Mouse (Mus musculus): Measurements from ENCODE around the gene Sema3c.
A peak's percentile ranks its signal among the peaks of the same experiment; 100 is the strongest.

Gene Sema3c

GRCm38 (mm10) chr5:17648865-17649542 lies 74.9 kb downstream of the Sema3c start:
- no peak for DNase-seq

GRCm38 (mm10) chr5:17661223-17661622 lies 87.1 kb downstream of the Sema3c start:
- DNase-seq = no peak

- no peak for DNase-seq
Observed at GRCm38 (mm10) chr5:17671356-17671755, 97.3 kb downstream of the Sema3c start.

GRCm38 (mm10) chr5:17680862-17681261 lies 106.8 kb downstream of the Sema3c start:
- no peak for DNase-seq

GRCm38 (mm10) chr5:17689121-17689520 lies 115.0 kb downstream of the Sema3c start:
- DNase-seq = peak; percentile 22 to 33

GRCm38 (mm10) chr5:17689604-17690003 lies 115.5 kb downstream of the Sema3c start:
- peak; percentile 15 to 38 for DNase-seq

- no peak for DNase-seq
Observed at GRCm38 (mm10) chr5:17695366-17695765, 121.3 kb downstream of the Sema3c start.

GRCm38 (mm10) chr5:17698905-17699304 lies 124.8 kb downstream of the Sema3c start:
- no peak for DNase-seq

GRCm38 (mm10) chr5:17704160-17704559 lies 130.1 kb downstream of the Sema3c start:
- DNase-seq = peak in 1 of 2 experiments; percentile 4

GRCm38 (mm10) chr5:17707086-17707485 lies 133.0 kb downstream of the Sema3c start:
- DNase-seq = no peak

GRCm38 (mm10) chr5:17712374-17712773 lies 138.3 kb downstream of the Sema3c start:
- DNase-seq = no peak

GRCm38 (mm10) chr5:17715206-17715605 lies 141.1 kb downstream of the Sema3c start:
- DNase-seq = no peak

- no peak for DNase-seq
Observed at GRCm38 (mm10) chr5:17720011-17720410, 145.9 kb downstream of the Sema3c start.

GRCm38 (mm10) chr5:17724031-17724430 lies 149.9 kb downstream of the Sema3c start:
- no peak for DNase-seq

- no peak for DNase-seq
Observed at GRCm38 (mm10) chr5:17728047-17728446, 154.0 kb downstream of the Sema3c start.

- DNase-seq = peak in 1 of 2 experiments; percentile 19
Observed at GRCm38 (mm10) chr5:17739805-17740204, 165.7 kb downstream of the Sema3c start.

- no peak for DNase-seq
Observed at GRCm38 (mm10) chr5:17746520-17746919, 172.4 kb downstream of the Sema3c start.

GRCm38 (mm10) chr5:17747143-17747542 lies 173.1 kb downstream of the Sema3c start:
- peak in 1 of 2 experiments; percentile 7 for DNase-seq

- no peak for DNase-seq
Observed at GRCm38 (mm10) chr5:17748293-17748692, 174.2 kb downstream of the Sema3c start.

GRCm38 (mm10) chr5:17753471-17754005 lies 179.5 kb downstream of the Sema3c start:
- no peak for DNase-seq

GRCm38 (mm10) chr5:17766006-17766677 lies 192.1 kb downstream of the Sema3c start:
- DNase-seq = no peak

- DNase-seq = no peak
Observed at GRCm38 (mm10) chr5:17770328-17770727, 196.2 kb downstream of the Sema3c start.

- DNase-seq = peak; percentile 39
Observed at GRCm38 (mm10) chr5:17776571-17776970, 202.5 kb downstream of the Sema3c start.
